Mouse (Mus musculus) bone marrow, adult 2 months (tissue): Measurements from ENCODE around the gene Kdm6b. TPM values are rescaled to one million over a fixed set of nuclear protein-coding genes. Genes with fewer than 3 reads are reported as not detected.

Experiments used
- H3K27ac ChIP-seq: fragments of 200-500 bp; 2 replicates; pipeline ENCODE4 v1.5.1; 2012; ENCODE audit warnings: low read depth, mild to moderate bottlenecking, control low read depth, inconsistent platforms, low read length; ENCODE audit not compliant: control insufficient read depth, poor library complexity, insufficient read depth
- H3K4me1 ChIP-seq: fragments of 200-500 bp; 2 replicates; pipeline ENCODE4 v1.6.1; 2011; ENCODE audit warnings: low read length; ENCODE audit not compliant: control insufficient read depth, insufficient read depth
- H3K4me3 ChIP-seq: fragments of 200-500 bp; replicated peaks from 2 replicates; pipeline ENCODE3; 2011; ENCODE audit warnings: mild to moderate bottlenecking, low read depth, low read length, control low read depth; ENCODE audit not compliant: control insufficient read depth
- CTCF ChIP-seq: fragments of 200-500 bp; IDR thresholded peaks from 2 replicates; pipeline ENCODE4 v1.5.1; 2011; ENCODE audit warnings: low read length, control low read depth; ENCODE audit not compliant: control insufficient read depth, insufficient read depth
- POLR2A ChIP-seq: fragments of 200-500 bp; IDR thresholded peaks from 2 replicates; pipeline ENCODE4 v1.6.1; 2011; ENCODE audit warnings: low read depth, mild to moderate bottlenecking, control low read depth, low read length, borderline replicate concordance; ENCODE audit not compliant: control insufficient read depth
- WGBS: fragments of 180-500 bp; shearing (Covaris S2); methylation state at CpG from one replicate; pipeline ENCODE4 v1.1.7; 2018; 5-methylcytosine and 5-hydroxymethylcytosine counted together
- polyA plus RNA-seq: library from polyadenylated mRNA; stranded (reverse); fragments of >200 nt; gene quantifications from 2 replicates; pipeline ENCODE4 v1.2.4, GENCODE M21; 2011; ENCODE audit warnings: low replicate concordance; ENCODE audit not compliant: missing spikeins, insufficient read depth, insufficient read length

Kdm6b gene
- polyA plus RNA-seq, 1 experiment, result 29.2 TPM

- TF ChIP-seq POLR2A (no peak), CTCF (no peak)
- H3K4me1 ChIP-seq, result no peaks in the 10 kb centered on the region
- WGBS, result 35% methylated on average over 6 of the region's 6 CpGs
- no peak overlapping the region for H3K27ac ChIP-seq
- no peak overlapping the region for H3K4me3 ChIP-seq
Measured at GRCm38 (mm10) chr11:69423885-69424284, 10.4 kb upstream of the Kdm6b start.

- H3K4me3 ChIP-seq, result no peak overlapping the region
- H3K4me1 ChIP-seq, result no peaks in the 10 kb centered on the region
- no peak for TF ChIP-seq CTCF
- TF ChIP-seq POLR2A, result no peak
- H3K27ac ChIP-seq, result no peak overlapping the region
- WGBS, result 80% methylated on average over 10 of the region's 10 CpGs
Measured at GRCm38 (mm10) chr11:69422842-69423241, 9.4 kb upstream of the Kdm6b start.

- 40% methylated on average over 25 of the region's 25 CpGs for WGBS
- H3K4me3 ChIP-seq, result no peak overlapping the region
- H3K4me1 ChIP-seq, result peaks cover 2% of the 10 kb centered on the region; the same call in 1 of the 2 replicates
- H3K27ac ChIP-seq, result no peak overlapping the region
- TF ChIP-seq POLR2A (no peak), CTCF (no peak)
Measured at GRCm38 (mm10) chr11:69421131-69421977, 7.9 kb upstream of the Kdm6b start.

- Histone ChIP-seq H3K4me1 (peaks cover 2% of the 10 kb centered on the region; the same call in 1 of the 2 replicates), H3K4me3 (no peak overlapping the region), H3K27ac (no peak overlapping the region)
- TF ChIP-seq POLR2A, result no peak
- no peak for TF ChIP-seq CTCF
- 31% methylated on average over 10 of the region's 10 CpGs for WGBS
Measured at GRCm38 (mm10) chr11:69420554-69421000, 7.1 kb upstream of the Kdm6b start.

- WGBS, result under 1% methylated on average over 31 of the region's 31 CpGs
- TF ChIP-seq CTCF (no peak), POLR2A (no peak)
Measured at GRCm38 (mm10) chr11:69419813-69420553, 6.5 kb upstream of the Kdm6b start.

GRCm38 (mm10) chr11:69419443-69419812 is 6.0 kb upstream of the Kdm6b start:
- TF ChIP-seq POLR2A, result no peak
- TF ChIP-seq CTCF, result no peak
- under 1% methylated on average over 19 of the region's 19 CpGs for WGBS
- H3K4me3 ChIP-seq, result peak overlapping the region; percentile 27
- H3K4me1 ChIP-seq, result peaks cover 2% of the 10 kb centered on the region; the same call in 1 of the 2 replicates
- H3K27ac ChIP-seq, result 0 out of 2 replicates have a peak overlapping the region, but pooled peaks have one; percentile 1

More at GRCm38 (mm10) chr11:69419813-69420553, 6.5 kb upstream of the Kdm6b start:
- H3K4me3 ChIP-seq, result peak overlapping the region; percentile 27
- H3K27ac ChIP-seq, result no peak overlapping the region
- peaks cover 2% of the 10 kb centered on the region; the same call in 1 of the 2 replicates for H3K4me1 ChIP-seq

- Histone ChIP-seq H3K4me3 (peak overlapping the region; percentile 38), H3K4me1 (peaks cover 2% of the 10 kb centered on the region; the same call in 1 of the 2 replicates), H3K27ac (peak overlapping the region; percentile 42)
- under 1% methylated on average over 45 of the region's 45 CpGs for WGBS
- TF ChIP-seq CTCF, result no peak
- no peak for TF ChIP-seq POLR2A
Measured at GRCm38 (mm10) chr11:69418481-69419442, 5.3 kb upstream of the Kdm6b start.
